Mouse (Mus musculus) heart, embryonic 15.5 days (tissue): ENCODE results near the gene Txndc15. TPM values are rescaled to one million over a fixed set of nuclear protein-coding genes. Genes with fewer than 3 reads are reported as not detected.

Experiments
- polyA plus RNA-seq: library from polyadenylated mRNA; unstranded; fragments of >200 nt; fragmentation: Nextera tagmentation; extraction: Ambion mirVana; gene quantifications from 2 replicates; pipeline ENCODE4 v1.2.1, GENCODE M21; 2015

The Txndc15 gene
- polyA plus RNA-seq, 1 experiment from 2014 or later = 60.7 TPM

Other genes with a start within 250 kb of the Txndc15 start
- 60.1 and 77.2 TPM in 2 replicates for gene Dbn1, start 226.5 kb upstream of the Txndc15 start, polyA plus RNA-seq
- 221 and 251 TPM in 2 replicates for gene Pdlim7, start 201.0 kb upstream of the Txndc15 start, polyA plus RNA-seq
- 1.3 and 3.0 TPM in 2 replicates for gene Dok3, start 185.4 kb upstream of the Txndc15 start, polyA plus RNA-seq
- gene Ddx41, start 178.0 kb upstream of the Txndc15 start, polyA plus RNA-seq = 23.6 and 34.7 TPM in 2 replicates
- 17.1 and 22.6 TPM in 2 replicates for gene Fam193b, start 143.5 kb upstream of the Txndc15 start, polyA plus RNA-seq
- 103 TPM in 2 replicates for gene Tmed9, start 140.9 kb upstream of the Txndc15 start, polyA plus RNA-seq
- gene B4galt7, start 114.8 kb upstream of the Txndc15 start, polyA plus RNA-seq = 16.5 and 23.4 TPM in 2 replicates
- 37.9 and 38.2 TPM in 2 replicates for gene Caml, start 91.6 kb upstream of the Txndc15 start, polyA plus RNA-seq
- 16.7 and 20.4 TPM in 2 replicates for gene Ddx46, start 79.6 kb upstream of the Txndc15 start, polyA plus RNA-seq
- 50.5 and 54.9 TPM in 2 replicates for gene B230219D22Rik, start 21.5 kb upstream of the Txndc15 start, polyA plus RNA-seq
- 49.9 and 55.7 TPM in 2 replicates for gene Pcbd2, start 12.7 kb downstream of the Txndc15 start, polyA plus RNA-seq
- not detected in 2 replicates for gene Catsper3, start 69.9 kb downstream of the Txndc15 start, polyA plus RNA-seq
- 0.05 and 0.46 TPM in 2 replicates for gene Pitx1, start 121.5 kb downstream of the Txndc15 start, polyA plus RNA-seq